Mouse (Mus musculus) spleen, adult 2 months (tissue): Measurements from ENCODE around the gene Kazald1. TPM values are rescaled to one million over a fixed set of nuclear protein-coding genes. Genes with fewer than 3 reads are reported as not detected.

Experiments
- DNase-seq, 2 experiments: peaks; one replicate each; pipeline versions ENCODE4 v3.0.0 to v3.0.0-alpha.2; 2012 to 2021; ENCODE audit warnings: low spot score in 2 of 2, low read depth in 1 of 2
- H3K27ac ChIP-seq: fragments of 200-500 bp; 2 replicates; pipeline ENCODE4 v1.5.1; 2012; ENCODE audit warnings: low read length, inconsistent platforms; ENCODE audit not compliant: insufficient read depth
- H3K27me3 ChIP-seq: fragments of 200-500 bp; 2 replicates; pipeline ENCODE4 v1.6.1; 2012; ENCODE audit warnings: mild to moderate bottlenecking, moderate library complexity, low read length, inconsistent platforms; ENCODE audit not compliant: control insufficient read depth, insufficient read depth
- H3K36me3 ChIP-seq: fragments of 200-500 bp; 2 replicates; pipeline ENCODE4 v1.6.1; 2012; ENCODE audit warnings: mild to moderate bottlenecking, low read length, inconsistent platforms; ENCODE audit not compliant: control insufficient read depth, insufficient read depth
- H3K4me1 ChIP-seq: fragments of 200-500 bp; 2 replicates; pipeline ENCODE4 v1.6.1; 2011; ENCODE audit warnings: inconsistent platforms; ENCODE audit not compliant: control insufficient read depth, insufficient read depth, insufficient read length
- H3K4me3 ChIP-seq: fragments of 200-500 bp; 2 replicates; pipeline ENCODE4 v1.5.1; 2011; ENCODE audit warnings: mild to moderate bottlenecking, inconsistent platforms; ENCODE audit not compliant: insufficient read depth, insufficient read length; ENCODE audit errors: extremely low read depth
- CTCF ChIP-seq: fragments of 200-500 bp; IDR thresholded peaks from 2 replicates; pipeline ENCODE4 v1.5.1; 2011; ENCODE audit warnings: mild to moderate bottlenecking, inconsistent platforms; ENCODE audit not compliant: insufficient read depth, insufficient read length, insufficient replicate concordance; ENCODE audit errors: extremely low read depth
- POLR2A ChIP-seq: fragments of 200-500 bp; IDR thresholded peaks from 2 replicates; pipeline ENCODE4 v1.6.1; 2011; ENCODE audit warnings: low read depth, low read length, inconsistent platforms
- WGBS: fragments of 180-500 bp; shearing (Covaris S2); methylation state at CpG from one replicate; pipeline ENCODE4 v1.1.7; 2018; 5-methylcytosine and 5-hydroxymethylcytosine counted together
- polyA plus RNA-seq: library from polyadenylated mRNA; depleted of rRNA; stranded (reverse); fragments of >200 nt; gene quantifications from 2 replicates; pipeline ENCODE4 v1.2.3, GENCODE M21; 2012

Gene Kazald1
- polyA plus RNA-seq, 1 experiment: 63.8 TPM

- Histone ChIP-seq H3K4me3 (no peak overlapping the region), H3K27me3 (no peaks in the 10 kb centered on the region; the same call in 1 of the 2 replicates), H3K36me3 (no peaks in the 10 kb centered on the region; the same call in 1 of the 2 replicates), H3K27ac (no peak overlapping the region), H3K4me1 (peaks cover 15% of the 10 kb centered on the region)
- 69% methylated on average over 11 of the region's 11 CpGs for WGBS
- DNase-seq: no peak
- TF ChIP-seq POLR2A (no peak), CTCF (no peak)
Observed at GRCm38 (mm10) chr19:45044389-45044927, 30.6 kb upstream of the Kazald1 start.

GRCm38 (mm10) chr19:45045236-45045635 is 29.8 kb upstream of the Kazald1 start:
- WGBS: 68% methylated on average over 15 of the region's 15 CpGs
- no peak overlapping the region for H3K27ac ChIP-seq
- no peak overlapping the region for H3K4me3 ChIP-seq
- no peaks in the 10 kb centered on the region; the same call in 1 of the 2 replicates for H3K27me3 ChIP-seq
- H3K36me3 ChIP-seq: peaks cover 2% of the 10 kb centered on the region; the same call in 1 of the 2 replicates
- no peak for DNase-seq
- TF ChIP-seq CTCF (no peak), POLR2A (no peak)
- H3K4me1 ChIP-seq: peaks cover 15% of the 10 kb centered on the region

GRCm38 (mm10) chr19:45045651-45046050 is 29.4 kb upstream of the Kazald1 start, which contains the start of gene Pdzd7:
Pdzd7 (minus strand) TSS chr19:45045717.
- Histone ChIP-seq H3K27ac (no peak within 1 kb of the TSS), H3K36me3 (peaks cover 2% of the 10 kb centered on the region; the same call in 1 of the 2 replicates), H3K4me1 (peaks cover 15% of the 10 kb centered on the region), H3K27me3 (no peaks in the 10 kb centered on the region; the same call in 1 of the 2 replicates), H3K4me3 (peak within 1 kb of the TSS; percentile 81; the same call in 1 of the 2 replicates)
- WGBS: 81% methylated on average over 5 of the region's 5 CpGs
- TF ChIP-seq POLR2A (no peak), CTCF (no peak)
- no peak for DNase-seq

- peaks cover 15% of the 10 kb centered on the region for H3K4me1 ChIP-seq
- H3K36me3 ChIP-seq: peaks cover 3% of the 10 kb centered on the region; the same call in 1 of the 2 replicates
- peak overlapping the region; percentile 96 for H3K27ac ChIP-seq
- no peaks in the 10 kb centered on the region; the same call in 1 of the 2 replicates for H3K27me3 ChIP-seq
- TF ChIP-seq POLR2A: no peak
- TF ChIP-seq CTCF: no peak
- 1% methylated on average over 34 of the region's 34 CpGs for WGBS
- DNase-seq: peak; percentile 49 to 64
- peak overlapping the region; percentile 81 for H3K4me3 ChIP-seq
Observed at GRCm38 (mm10) chr19:45046523-45047321, 28.3 kb upstream of the Kazald1 start.

- DNase-seq: peak; percentile 74 to 80
- TF ChIP-seq POLR2A: no peak
- TF ChIP-seq CTCF: peak; percentile 63
- Histone ChIP-seq H3K36me3 (peaks cover 6% of the 10 kb centered on the region; the same call in 1 of the 2 replicates), H3K27me3 (no peaks in the 10 kb centered on the region; the same call in 1 of the 2 replicates), H3K4me3 (peak within 1 kb of the TSS; percentile 81), H3K4me1 (peaks cover 15% of the 10 kb centered on the region), H3K27ac (peak within 1 kb of the TSS; percentile 96)
- under 1% methylated on average over 26 of the region's 26 CpGs for WGBS
Observed at GRCm38 (mm10) chr19:45047417-45047934, 27.6 kb upstream of the Kazald1 start, which contains the start of gene Sfxn3. Sfxn3 (plus strand) TSS chr19:45047503.

- TF ChIP-seq CTCF (no peak), POLR2A (0 out of 2 replicates have a peak, but pooled peaks have one; percentile 8)
- no peaks in the 10 kb centered on the region; the same call in 1 of the 2 replicates for H3K27me3 ChIP-seq
- H3K27ac ChIP-seq: peak overlapping the region; percentile 96
- 10% methylated on average over 11 of the region's 11 CpGs for WGBS
- H3K4me3 ChIP-seq: peak overlapping the region; percentile 81
- DNase-seq: peak; percentile 51 to 66
- peaks cover 15% of the 10 kb centered on the region for H3K4me1 ChIP-seq
- peaks cover 9% of the 10 kb centered on the region; the same call in 1 of the 2 replicates for H3K36me3 ChIP-seq
Observed at GRCm38 (mm10) chr19:45047935-45048643, 27.0 kb upstream of the Kazald1 start.
